Mouse (Mus musculus) mouse embryonic stem cell (cell line): ENCODE data around the gene Hcn2.
"Not testable (repeated sequence)": the region's sequence is repeated elsewhere in the genome, so short reads cannot be mapped to it uniquely, and the experiment has no call there.

Experiments
- in situ Hi-C, 2 experiments: fragments of 300-500 bp; cut with MboI; formaldehyde crosslinking; loops; 1 replicate in 1 of 2; 3 replicates in 1 of 2; pipeline ENCODE4 v1.14.3; 2019 to 2020; ENCODE audit warnings: low sequenced_read_pairs in 2 of 2, low pct_unique_long_range_greater_than_20kb in 1 of 2, mixed read lengths in 1 of 2; ENCODE audit not compliant: unreplicated experiment in 1 of 2

Hcn2 gene

DNA sequence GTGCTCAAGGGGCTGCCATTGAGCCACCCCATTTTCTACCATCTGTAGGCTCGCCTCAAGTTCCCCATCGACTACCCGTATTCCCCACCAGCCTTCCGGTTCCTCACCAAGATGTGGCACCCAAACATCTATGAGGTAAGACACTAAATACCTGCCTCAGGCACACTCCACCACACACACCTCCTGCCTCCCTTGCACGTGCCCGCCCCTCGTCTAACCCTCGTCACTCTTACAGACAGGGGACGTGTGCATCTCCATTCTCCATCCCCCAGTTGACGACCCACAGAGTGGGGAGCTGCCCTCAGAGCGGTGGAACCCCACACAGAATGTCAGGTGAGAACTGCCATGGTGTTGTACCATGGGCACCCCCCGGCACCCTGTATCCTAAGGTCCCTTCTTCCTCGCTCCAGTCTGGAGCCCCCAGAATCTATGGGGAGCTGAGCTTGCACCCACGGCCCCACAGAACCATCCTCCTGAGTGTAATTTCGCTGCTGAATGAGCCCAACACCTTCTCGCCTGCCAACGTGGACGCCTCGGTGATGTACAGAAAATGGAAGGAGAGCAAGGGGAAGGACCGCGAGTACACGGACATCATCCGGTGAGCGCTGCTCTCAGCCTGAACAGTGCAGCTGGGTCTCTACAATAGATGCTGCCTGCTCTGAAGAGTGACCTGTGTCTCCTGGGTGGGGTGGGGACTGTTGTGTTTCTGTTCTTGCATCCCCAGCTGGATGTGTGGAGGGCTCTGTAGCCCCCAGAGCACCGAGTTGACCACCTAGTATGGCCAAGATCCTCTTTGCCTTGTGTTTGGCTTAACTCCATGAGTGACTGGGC lies 31.4 kb upstream of the Hcn2 start:
- in situ Hi-C loops = no loop called here

DNA sequence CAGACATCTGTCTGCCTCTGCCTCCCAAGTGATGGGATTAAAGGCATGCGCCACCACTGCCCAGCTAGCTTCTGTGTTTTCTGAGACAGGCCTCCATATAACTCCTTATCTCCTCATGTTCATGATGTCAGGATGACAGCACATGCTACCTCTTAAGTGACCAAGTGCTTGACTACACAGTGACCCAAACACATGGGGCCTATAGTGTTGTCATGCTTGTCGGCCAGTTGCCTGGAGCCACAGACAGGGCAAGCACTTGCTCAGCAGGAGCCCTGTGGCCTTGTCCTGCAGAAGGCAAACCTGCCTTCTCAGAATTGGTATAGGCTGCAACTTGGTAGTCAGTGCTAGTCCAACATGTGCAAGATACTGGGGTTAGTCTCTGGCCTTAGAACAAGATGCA lies 30.2 kb upstream of the Hcn2 start:
- in situ Hi-C loops = no loop called here

DNA sequence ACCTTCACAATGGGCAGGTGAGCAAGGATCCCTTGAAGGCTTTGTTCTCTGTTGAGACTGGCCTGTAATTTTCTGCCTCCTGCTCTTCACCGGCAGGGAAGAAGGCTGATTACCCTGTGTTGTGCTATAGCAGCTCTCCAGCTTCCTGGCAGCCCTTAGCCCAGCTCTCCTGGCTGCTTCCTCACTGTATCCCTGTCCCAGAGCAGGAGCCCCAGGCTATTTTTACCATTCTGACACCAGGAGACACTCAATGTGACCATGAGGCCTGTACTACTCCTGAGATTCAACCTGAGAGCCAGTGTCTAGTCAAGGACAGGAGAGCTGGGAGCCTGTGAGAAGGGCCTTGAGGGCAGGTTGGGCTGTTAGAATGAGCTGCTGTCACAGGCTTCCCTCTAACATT lies 29.7 kb upstream of the Hcn2 start:
- in situ Hi-C loops = no loop called here

DNA sequence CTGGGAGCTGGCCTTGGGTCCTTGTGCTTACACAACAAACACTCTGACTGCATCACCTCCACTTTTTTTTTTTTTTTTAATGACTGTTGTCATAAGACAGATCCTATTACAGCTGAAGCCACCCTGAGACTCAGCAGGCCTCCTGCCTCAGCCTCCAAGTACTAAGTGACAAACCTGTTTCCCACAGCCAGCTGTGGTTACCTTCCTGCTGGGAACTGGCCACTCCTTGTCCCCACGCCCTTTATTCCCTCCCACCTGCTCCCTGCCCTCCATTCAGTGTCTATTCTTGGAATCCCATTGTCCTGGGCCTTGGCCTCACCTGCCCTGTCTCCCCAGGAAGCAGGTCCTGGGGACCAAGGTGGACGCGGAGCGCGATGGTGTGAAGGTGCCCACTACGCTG lies 28.9 kb upstream of the Hcn2 start:
- in situ Hi-C loops = no loop called here

DNA sequence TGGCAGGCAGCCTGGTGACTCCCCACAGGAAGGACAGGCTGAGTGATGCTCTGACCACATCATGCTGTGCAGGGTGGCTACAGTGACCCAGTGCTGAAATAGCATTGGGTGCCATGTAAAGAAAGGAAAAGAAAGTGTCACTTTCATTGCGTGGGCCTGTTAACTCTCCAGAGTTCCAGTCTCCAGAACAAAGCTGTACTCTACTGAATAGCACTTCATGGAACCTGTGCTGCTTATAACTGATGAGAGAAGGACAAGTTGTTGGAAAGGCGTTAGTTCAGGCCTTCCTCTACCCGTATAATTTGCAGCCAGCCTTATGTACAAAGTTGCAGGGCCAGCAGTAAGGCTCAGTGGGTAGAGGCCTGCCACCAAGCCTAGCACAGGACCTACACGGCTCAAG lies 27.7 kb upstream of the Hcn2 start, which contains the start of gene Gzmm:
Gene Gzmm, plus strand, starts transcription at position 301 of the 400 bp plus-strand sequence.
- in situ Hi-C loops = no loop called here

DNA sequence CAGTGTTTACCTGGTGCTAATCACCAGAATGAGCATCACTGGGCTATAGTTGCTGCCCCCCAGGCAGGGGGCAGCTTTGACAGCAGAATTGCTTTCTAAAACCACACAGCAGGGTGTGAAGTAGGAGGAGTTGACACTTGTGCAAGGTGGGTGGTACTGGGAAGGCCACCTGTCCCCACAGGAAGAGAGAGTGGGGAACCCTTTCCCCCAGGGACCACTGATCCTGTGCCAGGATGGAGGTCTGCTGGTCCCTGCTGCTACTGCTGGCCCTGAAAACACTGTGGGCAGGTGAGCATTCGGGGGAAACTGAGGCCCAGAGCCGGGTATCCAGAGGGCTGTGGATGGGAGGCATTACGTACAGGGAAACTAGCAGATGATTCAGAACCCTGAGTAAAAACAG lies 27.3 kb upstream of the Hcn2 start:
- in situ Hi-C loops = no loop called here

DNA sequence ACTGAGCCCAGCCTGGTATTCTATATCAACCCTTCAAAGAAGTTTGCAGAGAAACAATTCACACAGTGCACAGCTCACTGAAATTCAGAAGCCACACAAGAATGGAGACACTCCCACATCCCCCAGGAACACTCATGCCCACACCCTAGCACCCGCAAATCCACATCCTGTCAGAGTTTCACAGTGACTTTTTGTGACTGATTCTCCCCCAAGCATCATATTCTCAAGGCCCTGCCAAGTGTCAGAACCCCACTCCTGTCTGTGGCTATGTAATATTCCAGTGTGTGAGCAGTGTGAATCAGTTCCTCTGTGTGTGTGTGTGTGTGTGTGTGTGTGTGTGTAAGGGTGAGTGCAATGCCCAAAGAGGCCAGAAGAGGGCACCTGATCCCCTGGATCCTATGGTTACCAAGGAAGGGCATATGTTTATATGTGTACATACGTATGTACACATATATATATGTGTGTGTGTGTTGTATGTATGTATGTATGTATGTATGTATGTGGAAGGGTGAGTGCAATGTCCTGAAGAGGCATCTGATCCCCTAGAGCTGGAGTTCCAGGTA lies 24.4 kb upstream of the Hcn2 start:
- in situ Hi-C loops = no loop called here

DNA sequence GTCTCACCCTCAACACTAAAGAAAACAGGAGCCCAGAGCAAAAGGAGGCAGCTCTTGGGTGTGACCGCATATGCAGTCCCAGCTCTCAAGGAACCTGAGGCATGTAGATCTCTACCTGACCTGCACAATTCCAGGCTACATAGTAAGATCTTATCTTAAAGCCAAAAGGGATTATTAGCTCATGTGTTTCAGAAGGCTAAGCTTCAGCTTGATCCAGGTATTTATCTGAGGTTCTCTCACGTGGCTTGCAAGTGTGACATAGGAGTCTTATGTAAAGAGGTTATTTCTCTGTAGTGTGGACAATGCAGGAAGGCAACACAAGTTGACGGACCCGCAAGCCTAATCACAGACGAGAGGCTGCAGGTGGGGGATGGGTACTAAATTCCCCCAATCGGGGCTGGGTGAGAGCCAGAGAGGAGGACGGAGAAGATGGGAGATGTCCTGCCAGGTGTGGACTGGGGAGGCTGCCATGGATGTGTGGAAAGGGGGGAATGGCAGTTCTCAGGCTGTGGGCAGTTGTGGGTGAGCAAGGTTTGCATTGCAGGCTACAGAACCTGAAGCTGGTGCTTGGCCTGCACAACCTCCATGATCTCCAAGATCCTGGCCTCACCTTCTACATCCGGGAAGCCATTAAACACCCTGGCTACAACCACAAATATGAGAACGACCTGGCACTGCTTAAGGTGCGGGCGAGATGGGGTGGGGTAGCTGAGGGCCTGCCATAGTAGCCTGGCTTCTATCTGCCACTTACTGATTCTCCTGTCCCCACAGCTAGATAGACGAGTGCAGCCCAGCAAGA lies 22.7 kb upstream of the Hcn2 start:
- in situ Hi-C loops = no loop called here

DNA sequence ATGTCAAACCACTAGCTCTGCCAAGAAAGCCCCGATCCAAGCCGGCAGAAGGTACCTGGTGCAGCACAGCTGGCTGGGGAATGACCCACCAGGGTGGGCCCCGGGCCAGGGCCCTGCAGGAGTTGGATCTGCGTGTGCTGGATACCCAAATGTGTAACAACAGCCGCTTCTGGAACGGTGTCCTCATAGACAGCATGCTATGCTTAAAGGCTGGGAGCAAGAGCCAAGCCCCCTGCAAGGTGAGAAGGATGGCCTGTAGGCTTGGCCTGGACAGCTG lies 22.1 kb upstream of the Hcn2 start:
- in situ Hi-C loops = no loop called here

DNA sequence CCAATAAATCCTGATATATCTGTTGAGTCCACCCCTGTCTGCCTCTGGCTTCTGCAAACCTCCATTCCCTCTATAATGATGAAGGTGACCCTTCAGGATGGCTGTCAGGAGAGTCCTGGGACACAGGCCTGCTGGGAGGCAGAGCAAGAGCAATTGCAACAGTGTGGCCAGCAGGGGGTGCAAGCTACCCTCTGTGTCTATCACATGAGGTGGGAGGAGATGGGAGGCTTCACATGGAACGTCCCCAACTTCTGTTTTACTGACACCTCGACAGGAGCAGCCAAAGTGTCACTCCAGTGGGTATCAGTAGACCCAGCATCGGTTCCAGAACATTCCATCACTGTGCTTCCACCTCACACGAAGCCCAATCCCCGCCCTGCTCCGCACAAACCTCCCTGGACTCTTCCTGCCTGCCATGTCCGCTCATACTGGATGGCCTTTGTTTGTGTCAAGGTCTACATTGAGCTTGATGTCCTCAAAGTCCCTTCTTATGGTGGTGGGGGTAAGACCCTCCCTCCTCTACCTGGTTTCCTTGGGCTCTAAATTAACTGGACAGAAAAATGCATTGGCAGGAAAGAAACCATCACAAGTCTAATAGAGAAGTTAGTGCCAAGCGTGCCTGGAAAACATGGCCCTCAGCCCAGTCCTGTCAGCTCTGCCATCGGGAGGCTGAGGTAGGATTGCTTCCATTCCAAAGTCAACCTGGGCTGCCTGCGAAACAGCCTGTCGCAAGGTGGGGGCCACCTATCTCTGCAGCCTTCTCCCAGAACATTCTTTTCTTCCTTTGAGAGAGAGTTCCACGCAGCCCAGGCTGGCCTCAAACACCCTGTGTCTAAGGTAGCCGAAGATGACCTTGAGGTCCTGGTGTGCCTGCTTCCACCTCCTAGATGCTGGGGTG lies 21.0 kb upstream of the Hcn2 start:
- in situ Hi-C loops = no loop called here

DNA sequence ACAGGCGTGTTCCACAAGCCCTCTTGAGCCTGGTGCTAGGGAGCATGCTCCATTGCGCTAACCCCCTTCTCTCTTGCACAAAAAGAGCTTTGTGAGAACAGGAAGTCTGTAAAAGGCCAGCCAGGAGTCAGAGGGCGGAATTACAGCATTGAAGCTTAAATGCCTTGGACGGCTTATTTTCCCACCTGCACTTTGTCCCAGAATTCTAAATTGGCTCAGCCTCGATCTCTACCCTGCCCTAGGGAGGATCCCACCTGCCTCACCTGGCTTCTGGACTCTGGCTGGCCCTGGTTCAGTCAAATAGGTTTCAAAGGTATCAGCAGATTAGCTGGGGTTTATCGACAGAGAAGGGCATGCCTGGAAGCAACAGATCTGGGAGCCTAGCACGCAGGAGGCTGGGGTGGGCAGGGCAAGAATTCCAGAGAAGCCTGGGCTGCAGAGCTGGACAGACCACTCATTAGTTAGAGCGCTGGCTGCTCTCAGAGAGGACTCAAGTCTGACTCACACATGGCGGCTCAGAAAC lies 20.2 kb upstream of the Hcn2 start:
- in situ Hi-C loops = no loop called here

DNA sequence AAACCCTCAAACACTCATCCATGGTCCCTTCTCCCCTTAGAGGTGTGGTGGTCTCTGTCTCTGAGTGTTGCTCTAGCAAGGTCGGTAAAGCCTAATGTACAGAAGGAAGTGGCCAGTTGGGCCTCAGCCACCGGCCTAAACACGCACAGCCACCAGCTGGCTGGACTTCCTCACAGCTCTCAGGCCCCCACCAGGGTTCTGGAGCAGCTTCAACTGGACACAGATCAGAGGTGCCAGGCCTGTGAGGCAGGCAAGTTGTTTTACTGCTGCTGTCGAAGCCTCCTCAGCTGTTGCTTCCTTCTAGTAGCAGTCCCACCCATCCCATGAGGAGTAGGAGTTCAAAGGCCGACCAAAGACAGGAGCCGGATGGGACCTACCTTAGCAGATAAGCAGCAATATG lies 18.5 kb upstream of the Hcn2 start:
- in situ Hi-C loops = no loop called here

DNA sequence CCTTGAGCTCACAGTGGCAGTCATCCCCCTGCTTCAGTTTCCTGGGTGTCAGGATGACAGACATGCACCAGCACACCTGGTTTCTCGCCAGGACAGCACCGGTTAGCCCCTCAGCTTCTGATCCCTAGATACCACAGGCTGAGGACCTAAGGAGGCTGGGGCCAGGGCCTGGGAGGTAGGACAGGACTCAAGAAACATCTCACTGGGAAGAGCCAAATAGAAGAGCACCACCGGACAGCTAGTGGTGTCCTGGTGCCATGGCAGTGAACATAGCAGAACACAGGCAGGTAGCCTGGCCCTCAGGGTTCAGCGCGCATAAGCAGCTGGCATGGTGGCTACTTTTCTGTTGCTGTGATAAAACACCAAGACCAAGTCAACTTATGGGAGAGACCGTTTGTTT lies 18.0 kb upstream of the Hcn2 start:
- in situ Hi-C loops = no loop called here

DNA sequence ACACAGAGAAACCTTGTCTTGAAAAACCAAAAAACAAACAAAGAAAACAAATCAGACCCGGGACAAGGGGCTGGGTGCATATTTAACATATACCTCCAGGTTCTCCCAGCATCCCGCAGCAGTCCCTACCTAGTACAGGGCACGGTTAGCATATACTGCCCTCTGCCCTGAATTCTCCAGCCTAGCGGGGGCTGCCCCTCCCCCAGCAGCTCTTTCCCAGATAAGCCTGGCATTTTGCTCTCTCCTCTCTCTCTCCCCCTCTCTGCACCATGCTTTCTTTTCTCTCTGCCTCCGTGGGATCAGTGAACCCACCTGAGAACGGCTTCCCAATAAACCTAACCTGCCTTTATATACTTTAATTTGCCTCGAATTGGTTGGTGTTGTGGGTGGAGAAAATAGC lies 15.8 kb upstream of the Hcn2 start:
- in situ Hi-C loops = no loop called here

DNA sequence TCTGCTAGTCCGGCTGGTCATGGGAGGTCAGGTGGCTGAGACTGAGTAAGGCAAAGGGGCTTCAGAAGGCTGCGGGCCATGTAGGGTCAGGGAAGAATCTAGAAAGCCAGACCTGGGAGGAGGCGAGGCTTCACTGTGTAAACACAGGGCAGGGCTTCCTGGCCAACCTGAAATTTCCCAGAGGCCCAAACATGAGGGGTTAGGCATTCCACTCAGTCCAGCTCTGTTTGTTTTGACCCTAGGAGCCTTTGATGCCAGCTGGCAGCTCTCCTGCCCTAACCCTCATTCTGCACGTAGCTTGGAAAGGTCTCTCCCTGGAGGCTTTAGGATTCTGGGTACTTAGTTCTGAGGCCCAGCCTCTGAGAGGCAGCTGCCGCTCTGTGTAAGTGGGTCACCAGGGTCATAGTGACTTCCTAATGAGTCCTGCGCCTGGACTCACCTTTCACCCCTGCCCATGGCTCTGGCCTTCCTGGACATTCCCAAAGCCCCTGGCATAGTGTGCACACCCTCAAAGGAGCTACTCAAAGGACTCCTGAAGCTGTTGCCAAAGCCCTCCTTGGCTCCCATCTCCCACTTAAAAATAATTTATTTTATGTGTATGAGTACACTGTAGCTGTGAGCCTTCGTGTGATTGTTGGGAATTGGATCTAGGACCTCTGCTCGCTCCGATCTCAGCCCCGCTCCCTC lies 14.8 kb upstream of the Hcn2 start:
- in situ Hi-C loops = no loop called here

DNA sequence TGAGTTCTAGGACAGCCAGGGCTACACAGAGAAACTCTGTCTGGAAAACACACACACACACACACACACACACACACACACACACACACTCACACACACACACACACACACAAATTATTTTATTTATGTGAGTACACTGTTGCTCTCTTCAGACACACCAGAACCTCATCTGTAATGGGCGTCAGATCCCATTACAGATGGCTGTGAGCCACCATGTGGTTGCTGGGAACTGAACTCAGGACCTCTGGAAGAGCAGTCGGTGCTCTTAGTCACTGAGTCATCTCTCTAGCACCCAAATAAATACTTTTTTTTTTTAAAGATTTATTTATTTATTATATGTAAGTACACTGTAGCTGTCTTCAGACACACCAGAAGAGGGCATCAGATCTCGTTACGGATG lies 13.5 kb upstream of the Hcn2 start:
- in situ Hi-C loops = not testable (repeated sequence)

DNA sequence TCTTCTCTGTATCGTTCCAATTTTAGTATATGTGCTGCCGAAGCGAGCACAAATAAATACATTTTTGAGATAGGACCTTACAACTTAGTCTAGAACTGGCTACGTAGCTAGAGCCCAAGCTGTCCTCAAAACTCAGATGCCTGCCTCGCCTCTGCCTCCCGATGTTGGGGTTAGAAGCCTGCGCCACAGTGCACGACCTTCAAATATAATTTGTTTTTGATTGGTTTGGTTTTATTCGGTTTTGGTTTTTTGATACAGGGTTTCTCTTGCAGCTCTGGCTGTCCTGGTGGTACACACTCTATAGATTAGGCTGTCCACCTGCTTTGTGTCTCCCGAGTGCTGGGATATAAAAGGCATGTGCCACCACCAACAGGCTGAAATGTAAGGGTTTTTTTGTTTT lies 12.9 kb upstream of the Hcn2 start:
- in situ Hi-C loops = no loop called here
